Mouse (Mus musculus) bone marrow, adult 2 months (tissue): Measurements from ENCODE around the gene Ints14. TPM values are rescaled to one million over a fixed set of nuclear protein-coding genes. Genes with fewer than 3 reads are reported as not detected.

Experiments used
- H3K27ac ChIP-seq: fragments of 200-500 bp; 2 replicates; pipeline ENCODE4 v1.5.1; 2012; ENCODE audit warnings: low read depth, mild to moderate bottlenecking, control low read depth, inconsistent platforms, low read length; ENCODE audit not compliant: control insufficient read depth, poor library complexity, insufficient read depth
- H3K4me1 ChIP-seq: fragments of 200-500 bp; 2 replicates; pipeline ENCODE4 v1.6.1; 2011; ENCODE audit warnings: low read length; ENCODE audit not compliant: control insufficient read depth, insufficient read depth
- H3K4me3 ChIP-seq: fragments of 200-500 bp; replicated peaks from 2 replicates; pipeline ENCODE3; 2011; ENCODE audit warnings: mild to moderate bottlenecking, low read depth, low read length, control low read depth; ENCODE audit not compliant: control insufficient read depth
- CTCF ChIP-seq: fragments of 200-500 bp; IDR thresholded peaks from 2 replicates; pipeline ENCODE4 v1.5.1; 2011; ENCODE audit warnings: low read length, control low read depth; ENCODE audit not compliant: control insufficient read depth, insufficient read depth
- POLR2A ChIP-seq: fragments of 200-500 bp; IDR thresholded peaks from 2 replicates; pipeline ENCODE4 v1.6.1; 2011; ENCODE audit warnings: low read depth, mild to moderate bottlenecking, control low read depth, low read length, borderline replicate concordance; ENCODE audit not compliant: control insufficient read depth
- WGBS: fragments of 180-500 bp; shearing (Covaris S2); methylation state at CpG from one replicate; pipeline ENCODE4 v1.1.7; 2018; 5-methylcytosine and 5-hydroxymethylcytosine counted together
- polyA plus RNA-seq: library from polyadenylated mRNA; stranded (reverse); fragments of >200 nt; gene quantifications from 2 replicates; pipeline ENCODE4 v1.2.4, GENCODE M21; 2011; ENCODE audit warnings: low replicate concordance; ENCODE audit not compliant: missing spikeins, insufficient read depth, insufficient read length

The Ints14 gene
- polyA plus RNA-seq, 1 experiment, result 9.0 TPM

DNA sequence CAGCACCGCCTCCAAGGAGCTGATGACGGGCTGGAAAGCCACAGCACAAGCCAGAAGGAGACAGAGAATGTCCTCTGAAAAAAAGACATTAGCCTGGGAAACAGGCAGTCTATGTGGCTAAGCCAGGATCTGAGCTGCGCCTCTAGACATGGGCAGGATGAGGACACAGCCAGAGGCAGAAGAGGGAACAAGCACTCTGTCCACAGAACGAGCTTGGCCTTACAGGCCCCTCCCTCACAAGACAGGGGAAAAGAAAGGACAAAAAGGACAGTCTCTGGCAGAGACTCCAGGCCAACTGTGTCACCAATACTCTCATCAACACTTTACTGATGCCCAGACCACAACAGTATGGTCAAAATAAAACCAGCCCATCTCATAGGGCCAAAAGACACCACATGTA lies 40.8 kb downstream of the Ints14 start:
- Histone ChIP-seq H3K27ac (no peak overlapping the region), H3K4me3 (no peak overlapping the region), H3K4me1 (no peaks in the 10 kb centered on the region; the same call in 1 of the 2 replicates)
- no peak for TF ChIP-seq CTCF
- no peak for TF ChIP-seq POLR2A
- 72% methylated on average over 4 of the region's 4 CpGs for WGBS

DNA sequence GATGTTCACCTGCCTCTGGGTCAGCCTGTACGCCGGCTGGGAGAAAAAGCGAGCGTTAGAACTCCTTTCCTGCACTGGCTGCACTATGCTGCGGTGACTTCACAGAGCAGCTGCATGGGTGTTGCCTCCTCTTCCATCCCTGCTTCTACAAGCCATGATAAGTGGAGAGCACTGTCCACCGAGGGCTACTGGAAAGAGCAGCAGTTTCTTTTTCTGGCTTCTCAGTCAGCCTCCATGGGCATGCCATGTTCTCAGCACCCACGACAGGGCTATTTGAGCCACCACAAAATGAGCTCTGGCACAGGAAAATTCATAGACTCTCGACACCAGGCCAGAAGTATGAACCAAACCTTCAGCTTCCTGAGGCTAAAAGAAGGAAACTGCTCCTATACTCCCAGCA lies 45.0 kb downstream of the Ints14 start:
- H3K27ac ChIP-seq, result no peak overlapping the region
- TF ChIP-seq POLR2A (no peak), CTCF (no peak)
- no peaks in the 10 kb centered on the region; the same call in 1 of the 2 replicates for H3K4me1 ChIP-seq
- 92% methylated on average over 8 of the region's 8 CpGs for WGBS
- no peak overlapping the region for H3K4me3 ChIP-seq

DNA sequence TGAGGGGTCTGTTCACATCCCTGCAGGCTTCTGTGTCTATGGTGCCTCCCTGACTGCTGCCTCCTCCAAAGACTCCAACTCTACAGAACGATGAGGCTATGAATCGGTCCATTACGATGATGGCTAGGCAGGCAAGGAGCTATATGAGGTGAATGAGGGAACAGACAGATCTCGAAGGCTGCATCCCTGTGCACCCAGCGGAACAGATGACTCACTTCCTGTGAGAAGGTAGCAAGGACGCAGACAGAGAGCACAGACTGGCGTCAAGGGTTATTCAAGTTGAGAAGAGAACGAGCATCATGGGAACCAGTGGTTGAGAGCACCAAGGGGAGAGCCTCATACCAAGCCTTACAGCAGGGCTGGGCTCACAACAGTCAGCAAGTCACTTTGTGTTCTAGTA lies 49.9 kb downstream of the Ints14 start:
- no peak overlapping the region for H3K27ac ChIP-seq
- H3K4me3 ChIP-seq, result no peak overlapping the region
- no peaks in the 10 kb centered on the region; the same call in 1 of the 2 replicates for H3K4me1 ChIP-seq
- 65% methylated on average over 8 of the region's 8 CpGs for WGBS
- no peak for TF ChIP-seq CTCF

DNA sequence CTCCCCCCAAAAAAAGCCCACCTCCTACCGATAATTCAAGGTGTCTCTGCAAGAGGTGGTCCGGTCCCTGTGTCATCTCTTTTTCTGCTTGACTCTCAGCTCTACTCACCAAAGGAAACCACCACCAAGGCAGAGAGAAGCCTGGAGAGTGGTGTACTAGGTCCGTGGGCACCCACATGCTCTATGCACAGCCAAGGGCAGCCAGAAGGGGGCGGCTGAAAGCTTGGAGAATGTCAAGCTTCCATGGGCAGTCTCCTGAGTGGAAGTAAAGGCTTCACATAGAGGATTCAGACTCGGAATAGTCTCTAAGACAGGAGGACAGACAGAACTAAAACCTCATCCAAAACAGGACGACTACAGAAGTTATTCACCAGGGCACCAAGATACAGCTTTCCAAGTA lies 50.6 kb downstream of the Ints14 start:
- H3K27ac ChIP-seq, result no peak overlapping the region
- WGBS, result 58% methylated on average over 6 of the region's 6 CpGs
- TF ChIP-seq POLR2A, result no peak
- TF ChIP-seq CTCF, result peak; percentile 23; the same call in 1 of the 2 replicates
- no peaks in the 10 kb centered on the region; the same call in 1 of the 2 replicates for H3K4me1 ChIP-seq
- no peak overlapping the region for H3K4me3 ChIP-seq

DNA sequence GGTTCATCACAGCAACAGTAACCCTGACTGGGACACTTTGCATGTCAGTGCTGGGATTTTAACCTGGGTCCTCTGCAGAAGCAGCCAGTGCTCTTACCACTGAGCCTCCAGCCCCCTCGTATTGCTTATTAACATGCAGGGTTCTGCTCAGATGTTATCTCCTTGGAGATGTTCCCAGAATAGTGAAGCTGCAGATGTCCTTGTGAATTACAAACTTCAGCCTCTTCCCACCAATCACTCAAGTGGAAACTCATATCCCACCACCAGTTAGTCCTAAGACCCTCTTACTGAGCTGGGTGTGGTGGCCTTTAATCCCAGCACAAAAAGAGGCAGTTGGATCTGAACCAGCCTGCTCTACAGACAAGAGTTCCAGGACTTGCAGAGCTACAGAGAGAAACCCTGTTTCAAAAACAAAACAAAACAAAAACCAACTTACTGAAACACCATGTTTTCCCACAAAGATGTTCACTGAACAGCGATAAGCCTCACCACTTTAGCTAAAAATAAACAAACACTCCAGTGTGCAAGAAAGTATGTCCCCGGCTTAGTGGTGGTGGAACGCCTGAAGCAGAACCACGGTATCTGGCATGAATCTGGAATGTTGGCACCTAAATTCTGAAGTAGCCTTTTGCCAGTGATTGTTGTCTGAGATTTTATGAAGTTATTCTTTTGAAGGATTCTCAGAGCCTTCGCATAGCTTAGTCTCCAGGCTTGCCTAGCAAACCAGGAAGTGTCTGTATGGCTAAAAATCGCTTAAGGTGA lies 54.9 kb downstream of the Ints14 start:
- H3K4me1 ChIP-seq, result peaks cover 2% of the 10 kb centered on the region; the same call in 1 of the 2 replicates
- no peak overlapping the region for H3K27ac ChIP-seq
- TF ChIP-seq POLR2A, result no peak
- no peak for TF ChIP-seq CTCF
- WGBS, result 69% methylated on average over 7 of the region's 7 CpGs
- H3K4me3 ChIP-seq, result no peak overlapping the region

DNA sequence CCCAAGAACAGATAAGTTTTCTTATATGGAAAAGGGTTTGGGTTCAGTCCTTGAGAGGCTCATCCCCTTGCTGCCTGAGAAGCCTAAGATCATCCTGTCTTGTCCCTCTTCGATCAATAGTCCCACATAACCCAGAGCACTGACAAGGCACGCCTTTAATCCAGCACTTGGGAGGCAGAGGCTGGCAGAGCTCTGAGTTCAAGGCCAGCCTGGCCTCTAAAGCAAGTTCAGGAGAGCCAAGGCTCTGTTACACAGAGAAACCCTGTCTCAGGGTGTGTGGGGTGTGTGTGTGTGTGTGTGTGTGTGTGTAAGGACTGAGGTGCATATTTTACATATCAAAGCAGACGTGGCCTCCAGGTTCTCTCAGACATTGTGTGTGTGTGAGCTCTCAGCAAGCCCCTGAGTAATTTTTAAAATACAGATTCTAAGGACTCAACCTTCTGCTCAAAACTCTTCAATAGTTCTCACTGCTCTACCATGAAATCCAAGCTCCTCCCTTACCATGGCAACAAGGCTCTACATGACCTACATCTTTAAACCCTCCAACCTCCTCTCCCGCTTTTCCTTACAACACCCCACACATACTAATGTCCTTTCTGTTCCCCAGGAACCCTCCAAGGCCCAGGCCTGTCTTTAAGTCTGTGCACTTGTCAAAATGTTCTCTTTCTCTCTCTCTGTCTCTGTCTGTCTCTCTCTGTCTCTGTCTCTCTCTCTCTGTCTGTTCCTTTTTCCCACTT lies 55.7 kb downstream of the Ints14 start:
- H3K4me1 ChIP-seq, result peaks cover 2% of the 10 kb centered on the region; the same call in 1 of the 2 replicates
- 84% methylated on average over 4 of the region's 4 CpGs for WGBS

DNA sequence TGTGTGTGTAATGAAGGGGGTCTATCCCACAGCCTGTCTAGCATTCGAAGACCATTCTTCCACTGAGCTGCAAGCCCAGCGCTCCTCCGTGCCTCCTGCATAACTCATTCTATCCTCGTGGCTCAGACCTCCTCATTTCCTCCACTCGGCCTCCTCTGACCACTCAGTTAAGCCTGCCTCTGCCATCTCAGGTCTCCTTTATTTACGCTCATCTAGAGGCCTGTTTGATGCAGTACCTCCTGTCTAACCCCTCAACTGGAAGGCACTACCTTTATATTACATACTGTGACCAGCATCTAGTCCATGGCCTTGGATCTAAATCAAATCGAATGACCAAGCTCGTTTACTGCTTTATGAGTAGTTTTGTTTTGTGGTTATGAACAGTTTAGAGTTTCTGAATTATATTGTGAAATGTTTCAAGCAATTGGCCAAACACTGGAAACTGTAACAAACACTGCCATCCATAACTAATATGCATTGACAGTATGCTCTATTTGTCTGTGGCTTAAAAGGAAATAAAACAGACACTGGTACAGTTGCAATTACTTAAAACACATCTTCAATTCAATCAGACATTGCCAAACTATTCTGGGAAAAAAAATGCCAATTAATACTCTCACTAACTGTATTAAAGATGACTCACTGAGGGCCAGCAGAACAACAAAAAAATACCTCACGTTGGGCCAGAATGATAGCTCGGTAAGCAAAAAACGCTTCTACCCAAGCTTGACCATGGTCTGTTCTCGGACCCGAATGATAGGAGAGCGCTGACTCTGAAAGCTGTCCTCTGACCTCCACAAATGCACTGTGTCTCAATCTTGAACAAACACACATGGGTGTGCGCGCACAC lies 56.5 kb downstream of the Ints14 start:
- WGBS, result 82% methylated on average over 16 of the region's 16 CpGs
- Histone ChIP-seq H3K4me1 (peaks cover 2% of the 10 kb centered on the region; the same call in 1 of the 2 replicates), H3K27ac (no peak overlapping the region; the same call in 1 of the 2 replicates), H3K4me3 (no peak overlapping the region)
- TF ChIP-seq CTCF (no peak), POLR2A (no peak)

More for the DNA sequence above, 55.7 kb downstream of the Ints14 start:
- Histone ChIP-seq H3K27ac (no peak overlapping the region), H3K4me3 (no peak overlapping the region)
- TF ChIP-seq POLR2A (no peak), CTCF (no peak)
